Mouse (Mus musculus) bone marrow, adult 2 months (tissue): ENCODE measurements at regions not wholly inside any gene's neighbourhood (a gene's known extent, or its start where the extent isn't known, plus 50 kb on each side); places are given as distances from the start of the nearest gene placed in this dataset.

Experiments used
- CTCF ChIP-seq: fragments of 200-500 bp; IDR thresholded peaks from 2 replicates; pipeline ENCODE4 v1.5.1; 2011; ENCODE audit warnings: low read length, control low read depth; ENCODE audit not compliant: control insufficient read depth, insufficient read depth
- POLR2A ChIP-seq: fragments of 200-500 bp; IDR thresholded peaks from 2 replicates; pipeline ENCODE4 v1.6.1; 2011; ENCODE audit warnings: low read depth, mild to moderate bottlenecking, control low read depth, low read length, borderline replicate concordance; ENCODE audit not compliant: control insufficient read depth

- TF ChIP-seq CTCF (no peak), POLR2A (no peak)
These were observed 207.1 kb upstream of the Zpld1 start for GRCm38 (mm10) chr16:55504796-55505413.
